Mouse (Mus musculus) G1E-ER4 (cell line): ENCODE results near the gene Tbx2. TPM values are rescaled to one million over a fixed set of nuclear protein-coding genes. Genes with fewer than 3 reads are reported as not detected.

Experiments used
- GATA1 ChIP-seq: IDR thresholded peaks from one replicate; pipeline ENCODE4 v1.8.0; 2012; ENCODE audit warnings: low read length, inconsistent platforms
- polyA plus RNA-seq: library from polyadenylated mRNA; stranded (reverse); fragments of >175 nt; gene quantifications from 2 replicates; pipeline ENCODE4 v1.2.3, GENCODE M21; 2012

Tbx2 gene
- polyA plus RNA-seq, 1 experiment, result 0.28 TPM

- no peak for TF ChIP-seq GATA1
These were observed 11.0 kb downstream of the Tbx2 start for GRCm38 (mm10) chr11:85843347-85843692.

- no peak for TF ChIP-seq GATA1
These were observed 12.0 kb downstream of the Tbx2 start for GRCm38 (mm10) chr11:85844144-85844965.

- TF ChIP-seq GATA1, result no peak
These were observed 12.6 kb downstream of the Tbx2 start for GRCm38 (mm10) chr11:85844971-85845370.

- no peak for TF ChIP-seq GATA1
These were observed 13.6 kb downstream of the Tbx2 start for GRCm38 (mm10) chr11:85845921-85846320.

- TF ChIP-seq GATA1, result no peak
These were observed 14.2 kb downstream of the Tbx2 start for GRCm38 (mm10) chr11:85846509-85846908.

- no peak for TF ChIP-seq GATA1
These were observed 16.7 kb downstream of the Tbx2 start for GRCm38 (mm10) chr11:85849037-85849436.

GRCm38 (mm10) chr11:85850233-85850632 lies 17.9 kb downstream of the Tbx2 start, which contains the start of gene Gm11444:
Gm11444 (minus strand) TSS chr11:85850333.
- no peak for TF ChIP-seq GATA1

- TF ChIP-seq GATA1, result no peak
These were observed 18.4 kb downstream of the Tbx2 start for GRCm38 (mm10) chr11:85850758-85851157.

GRCm38 (mm10) chr11:85857997-85858698 lies 25.8 kb downstream of the Tbx2 start:
- TF ChIP-seq GATA1, result no peak

- no peak for TF ChIP-seq GATA1
These were observed 32.0 kb downstream of the Tbx2 start for GRCm38 (mm10) chr11:85864363-85864762.

GRCm38 (mm10) chr11:85876059-85876788 lies 43.9 kb downstream of the Tbx2 start:
- TF ChIP-seq GATA1, result no peak

- no peak for TF ChIP-seq GATA1
These were observed 52.1 kb downstream of the Tbx2 start for GRCm38 (mm10) chr11:85884498-85884897.

- no peak for TF ChIP-seq GATA1
These were observed 53.5 kb downstream of the Tbx2 start, which contains the start of gene Tbx4 for GRCm38 (mm10) chr11:85885665-85886428. Tbx4 (plus strand) TSS chr11:85886422.

GRCm38 (mm10) chr11:85886429-85886785 lies 54.1 kb downstream of the Tbx2 start:
- no peak for TF ChIP-seq GATA1

- no peak for TF ChIP-seq GATA1
These were observed 54.9 kb downstream of the Tbx2 start for GRCm38 (mm10) chr11:85887273-85887672.

- TF ChIP-seq GATA1, result no peak
These were observed 55.6 kb downstream of the Tbx2 start for GRCm38 (mm10) chr11:85887801-85888450.
